Mouse (Mus musculus): Measurements from ENCODE around the gene Ksr1.
"Not testable (repeated sequence)": the region's sequence is repeated elsewhere in the genome, so short reads cannot be mapped to it uniquely, and the experiment has no call there.

Ksr1 gene

GRCm38 (mm10) chr11:79008007-79008775 is 138.0 kb downstream of the Ksr1 start:
- DNase-seq = no peak

GRCm38 (mm10) chr11:79007356-79007755 is 138.9 kb downstream of the Ksr1 start:
- DNase-seq = not testable (repeated sequence)

GRCm38 (mm10) chr11:79006417-79006816 is 139.8 kb downstream of the Ksr1 start:
- DNase-seq = no peak

- DNase-seq = no peak
Observed at GRCm38 (mm10) chr11:79005578-79006394, 140.4 kb downstream of the Ksr1 start.

- no peak for DNase-seq
Observed at GRCm38 (mm10) chr11:79003769-79004638, 142.2 kb downstream of the Ksr1 start.

GRCm38 (mm10) chr11:79003053-79003768 is 143.0 kb downstream of the Ksr1 start:
- DNase-seq = peak; percentile 32 to 53

GRCm38 (mm10) chr11:79002551-79002951 is 143.7 kb downstream of the Ksr1 start:
- peak in 1 of 2 experiments; percentile 37 for DNase-seq

- DNase-seq = no peak
Observed at GRCm38 (mm10) chr11:79001871-79002270, 144.3 kb downstream of the Ksr1 start.

- DNase-seq = no peak
Observed at GRCm38 (mm10) chr11:78999118-78999517, 147.1 kb downstream of the Ksr1 start.

- not testable (repeated sequence) for DNase-seq
Observed at GRCm38 (mm10) chr11:78990875-78991543, 155.2 kb downstream of the Ksr1 start.

GRCm38 (mm10) chr11:78990096-78990495 is 156.1 kb downstream of the Ksr1 start:
- DNase-seq = no peak

- not testable (repeated sequence) for DNase-seq
Observed at GRCm38 (mm10) chr11:78989206-78989605, 157.0 kb downstream of the Ksr1 start.

GRCm38 (mm10) chr11:78986311-78987002 is 159.8 kb downstream of the Ksr1 start:
- DNase-seq = no peak

GRCm38 (mm10) chr11:78985505-78985904 is 160.7 kb downstream of the Ksr1 start:
- DNase-seq = no peak

- peak; percentile 69 to 78 for DNase-seq
Observed at GRCm38 (mm10) chr11:78984483-78985177, 161.6 kb downstream of the Ksr1 start, which contains the start of gene Lgals9. Gene Lgals9, minus strand, starts transcription at chr11:78984946.

GRCm38 (mm10) chr11:78983539-78983938 is 162.7 kb downstream of the Ksr1 start:
- no peak for DNase-seq

GRCm38 (mm10) chr11:78982513-78983291 is 163.5 kb downstream of the Ksr1 start:
- DNase-seq = no peak

GRCm38 (mm10) chr11:78982042-78982441 is 164.2 kb downstream of the Ksr1 start:
- DNase-seq = no peak

GRCm38 (mm10) chr11:78980083-78980634 is 166.0 kb downstream of the Ksr1 start:
- no peak for DNase-seq
